Mouse (Mus musculus): ENCODE measurements around the gene Dnah11. TPM values are rescaled to one million over a fixed set of nuclear protein-coding genes. Genes with fewer than 3 reads are reported as not detected.
"Not testable (repeated sequence)": the region's sequence is repeated elsewhere in the genome, so short reads cannot be mapped to it uniquely, and the experiment has no call there.

Dnah11 gene
- polyA plus RNA-seq, 1 experiment from 2014 or later, result 0.34 TPM

DNA sequence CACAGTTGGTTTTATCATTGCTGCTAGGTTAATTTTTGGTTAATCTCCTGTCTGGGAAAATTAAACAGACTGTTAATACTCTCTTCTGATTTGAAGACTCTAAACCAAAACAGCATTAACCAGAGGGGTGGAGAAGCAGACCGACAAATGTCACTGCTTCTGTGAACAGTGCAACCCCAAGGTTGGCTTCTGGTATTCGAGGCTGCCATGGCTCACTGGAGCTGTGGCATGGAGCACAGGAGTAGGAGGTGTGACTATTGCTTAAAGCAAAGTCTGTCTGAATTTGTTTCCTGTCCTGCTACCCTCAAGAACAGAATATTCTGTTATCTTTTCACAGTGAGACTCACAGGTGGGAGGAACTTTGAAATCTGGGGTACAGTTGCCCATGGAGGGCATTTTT lies 260.6 kb downstream of the Dnah11 start:
- Histone ChIP-seq H3K4me3 (ENCODE audit: low read depth, low read length) (no peak overlapping the region), H3K4me1 (ENCODE audit: insufficient read depth) (no peaks in the 10 kb centered on the region), H3K9ac (no peak overlapping the region), H3K27me3 (ENCODE audit: insufficient read depth, low read length) (no peaks in the 10 kb centered on the region), H3K27ac (ENCODE audit: low read depth) (no peak overlapping the region), H3K9me3 (ENCODE audit: low read depth, low read length) (no peaks in the 10 kb centered on the region), H3K36me3 (ENCODE audit: insufficient read depth) (no peaks in the 10 kb centered on the region), H3K4me2 (no peak overlapping the region)
- ATAC-seq (ENCODE audit: insufficient read depth) (no peak), DNase-seq (no peak)
- TF ChIP-seq CTCF (IDR thresholded peaks at IDR 0.05; ENCODE audit: low read depth), result no peak
- WGBS, result 59% methylated on average over 2 of the region's 2 CpGs

DNA sequence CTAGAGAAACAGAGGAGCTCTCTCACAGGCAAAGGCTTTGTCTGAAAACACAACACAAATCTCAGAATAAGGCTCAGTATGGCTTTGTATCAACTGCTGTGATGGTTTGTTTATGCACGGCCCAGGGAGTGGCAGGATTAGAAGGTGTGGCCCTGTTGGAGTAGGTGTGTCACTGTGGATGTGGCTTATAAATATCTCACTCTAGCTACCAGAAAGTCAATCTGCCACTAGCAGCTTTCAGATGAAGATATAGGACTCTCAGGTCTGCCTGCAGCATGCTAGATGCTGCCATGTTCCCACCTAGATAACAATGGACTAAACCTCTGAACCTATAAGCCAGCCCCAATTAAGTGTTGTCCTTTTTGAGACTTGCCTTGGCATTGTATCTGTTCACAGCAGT lies 266.8 kb downstream of the Dnah11 start:
- no peak overlapping the region for H3K4me3 ChIP-seq (ENCODE audit: low read depth, low read length)
- H3K27me3 ChIP-seq (ENCODE audit: insufficient read depth, low read length), result no peaks in the 10 kb centered on the region
- no peaks in the 10 kb centered on the region for H3K4me1 ChIP-seq (ENCODE audit: insufficient read depth)
- no peaks in the 10 kb centered on the region for H3K36me3 ChIP-seq (ENCODE audit: insufficient read depth)
- no peak overlapping the region for H3K4me2 ChIP-seq
- H3K9ac ChIP-seq, result no peak overlapping the region
- no peak for TF ChIP-seq CTCF (IDR thresholded peaks at IDR 0.05; ENCODE audit: low read depth)
- WGBS, result 74% methylated on average over 1 of the region's 1 CpGs
- ATAC-seq (ENCODE audit: insufficient read depth), result no peak
- H3K9me3 ChIP-seq (ENCODE audit: low read depth, low read length), result no peaks in the 10 kb centered on the region
- H3K27ac ChIP-seq (ENCODE audit: low read depth), result no peak overlapping the region
- DNase-seq, result no peak

DNA sequence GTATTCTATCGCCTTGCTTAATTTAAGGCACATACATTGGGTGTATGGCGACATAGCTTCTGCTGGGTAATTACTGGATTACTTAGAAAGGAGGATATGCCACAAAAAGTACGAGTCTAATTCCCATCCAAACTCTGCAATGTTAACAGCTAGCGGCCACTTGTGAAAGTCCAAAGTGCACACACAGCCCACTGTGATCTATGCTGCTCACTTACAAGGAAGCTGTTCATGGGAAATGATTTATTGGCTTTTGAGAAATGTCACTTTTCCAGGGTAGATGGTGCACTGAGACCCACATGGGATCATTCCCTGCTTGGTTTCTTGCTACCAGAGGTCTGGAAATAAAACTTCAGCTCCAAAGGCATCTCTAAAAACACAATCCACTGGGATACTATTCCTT lies 269.1 kb downstream of the Dnah11 start:
- Histone ChIP-seq H3K9ac (no peak overlapping the region), H3K4me1 (ENCODE audit: insufficient read depth) (no peaks in the 10 kb centered on the region), H3K27ac (ENCODE audit: low read depth) (no peak overlapping the region), H3K36me3 (ENCODE audit: insufficient read depth) (no peaks in the 10 kb centered on the region), H3K9me3 (ENCODE audit: low read depth, low read length) (no peaks in the 10 kb centered on the region), H3K4me3 (ENCODE audit: low read depth, low read length) (no peak overlapping the region), H3K27me3 (ENCODE audit: insufficient read depth, low read length) (no peaks in the 10 kb centered on the region), H3K4me2 (no peak overlapping the region)
- DNase-seq (no peak), ATAC-seq (ENCODE audit: insufficient read depth) (no peak)
- WGBS, result 86% methylated on average over 4 of the region's 4 CpGs
- no peak for TF ChIP-seq CTCF (IDR thresholded peaks at IDR 0.05; ENCODE audit: low read depth)

DNA sequence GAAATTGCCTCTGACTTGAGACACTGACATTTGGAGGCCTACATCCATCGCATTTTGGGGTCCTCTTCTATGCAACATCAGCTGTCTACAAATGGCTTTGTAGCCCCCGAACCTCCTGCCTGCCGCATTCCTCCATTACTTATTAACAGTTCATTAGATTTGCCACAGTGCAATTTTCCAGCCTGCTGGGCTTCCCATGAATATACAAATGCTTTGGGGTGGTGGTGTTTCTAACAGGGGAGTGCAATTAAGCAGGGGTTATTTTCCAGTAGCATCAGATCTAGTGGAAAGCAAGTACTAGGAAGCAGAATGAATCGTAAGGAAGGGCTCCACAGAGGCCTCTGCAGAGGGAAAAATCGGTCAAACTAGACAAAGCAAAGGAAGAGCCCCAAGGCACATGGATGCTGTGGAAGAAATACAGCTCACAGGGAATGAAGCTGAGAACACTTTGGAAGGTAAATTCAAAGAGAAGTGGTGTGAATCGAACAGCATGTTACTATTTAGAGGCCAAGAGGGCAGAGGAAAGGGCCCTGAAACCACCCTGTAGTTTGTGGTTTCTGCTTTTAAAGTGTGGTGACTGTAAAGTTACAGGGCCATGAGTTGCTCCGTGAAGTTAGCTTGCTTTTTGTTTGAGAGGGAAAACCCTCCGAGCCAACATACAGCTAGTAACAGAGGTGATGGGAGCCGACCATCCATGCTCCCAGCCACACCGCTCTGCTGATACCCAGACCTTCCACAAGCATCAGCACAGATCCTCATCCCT lies 282.8 kb downstream of the Dnah11 start:
- no peaks in the 10 kb centered on the region for H3K36me3 ChIP-seq (ENCODE audit: insufficient read depth)
- ATAC-seq (ENCODE audit: insufficient read depth), result no peak
- no peak for TF ChIP-seq CTCF (IDR thresholded peaks at IDR 0.05; ENCODE audit: low read depth)

DNA sequence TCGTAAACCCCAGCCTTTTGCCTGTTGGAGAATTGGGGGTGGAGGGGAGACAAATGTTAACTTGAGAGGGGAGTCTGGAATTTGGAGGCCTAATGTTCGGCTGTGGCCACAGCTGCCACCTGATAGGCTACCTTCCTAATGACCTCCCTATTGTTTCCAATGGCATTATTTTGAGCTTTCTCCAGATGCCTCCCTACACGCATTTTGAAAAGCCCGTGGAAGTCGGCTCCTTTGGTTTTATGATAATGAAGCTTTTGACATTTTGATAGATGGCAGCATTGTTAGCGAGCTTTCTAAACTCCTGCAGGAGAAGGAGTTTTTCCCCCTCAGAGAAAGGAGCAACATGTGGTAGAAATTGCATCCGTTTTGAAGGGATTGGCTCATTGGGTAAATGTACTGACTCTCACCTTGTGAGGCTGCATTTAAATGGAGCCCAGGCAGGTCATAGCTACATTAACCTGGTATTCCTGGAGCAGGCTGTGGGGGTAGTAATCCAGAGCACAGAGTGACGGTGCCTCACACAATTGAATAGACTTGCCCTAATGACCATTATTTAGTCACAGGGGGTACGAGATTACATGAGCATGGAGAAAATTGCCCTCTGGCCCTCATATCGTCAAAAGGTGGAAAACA lies 284.1 kb downstream of the Dnah11 start:
- Histone ChIP-seq H3K27ac (ENCODE audit: low read depth) (no peak overlapping the region), H3K4me3 (ENCODE audit: low read depth, low read length) (no peak overlapping the region), H3K36me3 (ENCODE audit: insufficient read depth) (no peaks in the 10 kb centered on the region), H3K4me1 (ENCODE audit: insufficient read depth) (no peaks in the 10 kb centered on the region), H3K9ac (no peak overlapping the region), H3K27me3 (ENCODE audit: insufficient read depth, low read length) (no peaks in the 10 kb centered on the region), H3K4me2 (no peak overlapping the region), H3K9me3 (ENCODE audit: low read depth, low read length) (no peaks in the 10 kb centered on the region)
- 34% methylated on average over 10 of the region's 10 CpGs for WGBS
- peak; percentile 17 for DNase-seq
- TF ChIP-seq CTCF (IDR thresholded peaks at IDR 0.05; ENCODE audit: low read depth), result no peak
- ATAC-seq (ENCODE audit: insufficient read depth), result no peak

More for the DNA sequence above, 282.8 kb downstream of the Dnah11 start:
- Histone ChIP-seq H3K27ac (ENCODE audit: low read depth) (no peak overlapping the region), H3K9ac (no peak overlapping the region), H3K4me2 (no peak overlapping the region), H3K9me3 (ENCODE audit: low read depth, low read length) (no peaks in the 10 kb centered on the region), H3K4me1 (ENCODE audit: insufficient read depth) (no peaks in the 10 kb centered on the region), H3K27me3 (ENCODE audit: insufficient read depth, low read length) (no peaks in the 10 kb centered on the region), H3K4me3 (ENCODE audit: low read depth, low read length) (no peak overlapping the region)
- 57% methylated on average over 10 of the region's 10 CpGs for WGBS
- DNase-seq, result no peak

DNA sequence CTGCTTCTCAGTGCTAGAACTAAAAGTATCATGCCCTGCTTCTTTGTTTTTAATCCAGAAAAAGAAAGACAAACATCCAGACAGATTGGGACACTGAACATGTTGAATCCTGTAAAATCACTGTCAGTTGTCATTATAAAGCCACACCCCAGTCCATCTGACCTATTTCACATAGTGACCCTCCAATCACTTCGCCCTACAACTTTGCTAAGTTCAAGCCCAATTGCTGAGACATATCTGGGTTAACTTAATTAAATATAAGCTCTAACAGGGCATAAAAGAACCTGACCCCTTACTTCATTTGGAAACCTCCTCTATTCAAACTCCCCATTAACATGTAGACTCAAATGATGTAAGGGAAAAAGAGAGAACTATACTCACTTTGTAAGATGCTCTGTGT lies 287.4 kb downstream of the Dnah11 start:
- H3K4me2 ChIP-seq, result no peak overlapping the region
- no peak overlapping the region for H3K27ac ChIP-seq (ENCODE audit: low read depth)
- H3K27me3 ChIP-seq (ENCODE audit: insufficient read depth, low read length), result no peaks in the 10 kb centered on the region
- no peak overlapping the region for H3K4me3 ChIP-seq (ENCODE audit: low read depth, low read length)
- no peaks in the 10 kb centered on the region for H3K9me3 ChIP-seq (ENCODE audit: low read depth, low read length)
- no peak for TF ChIP-seq CTCF (IDR thresholded peaks at IDR 0.05; ENCODE audit: low read depth)
- H3K36me3 ChIP-seq (ENCODE audit: insufficient read depth), result no peaks in the 10 kb centered on the region
- no peak overlapping the region for H3K9ac ChIP-seq
- no peaks in the 10 kb centered on the region for H3K4me1 ChIP-seq (ENCODE audit: insufficient read depth)
- 81% methylated on average over 1 of the region's 1 CpGs for WGBS
- ATAC-seq (ENCODE audit: insufficient read depth), result no peak
- no peak for DNase-seq

DNA sequence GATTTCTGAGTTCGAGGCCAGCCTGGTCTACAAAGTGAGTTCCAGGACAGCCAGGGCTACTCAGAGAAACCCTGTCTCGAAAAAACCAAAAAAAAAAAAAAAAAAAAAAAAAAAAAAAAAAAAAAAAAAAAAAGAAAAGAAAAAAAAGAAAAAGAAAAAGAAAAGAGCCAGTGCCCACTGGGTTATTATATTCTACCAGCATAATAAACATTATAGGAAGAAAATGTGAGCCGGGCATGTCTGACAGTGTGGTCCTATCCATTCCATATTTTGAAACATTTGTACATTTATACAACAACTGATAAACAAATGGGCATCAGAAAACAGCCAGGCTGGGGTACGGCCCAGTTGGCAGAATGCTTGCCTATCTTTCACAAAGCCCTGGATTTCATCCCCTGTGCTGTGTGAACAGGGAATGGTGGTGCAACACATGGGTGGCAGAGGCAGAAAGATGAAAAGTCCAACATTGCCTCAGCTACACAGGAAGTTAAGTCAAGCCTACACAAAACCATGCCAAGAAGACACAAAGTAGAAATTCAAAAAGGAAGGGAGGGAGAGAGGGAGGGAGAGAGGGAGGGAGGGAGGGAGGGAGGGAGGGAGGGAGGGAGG lies 293.5 kb downstream of the Dnah11 start:
- H3K4me3 ChIP-seq (ENCODE audit: low read depth, low read length); H3K9ac ChIP-seq; H3K4me2 ChIP-seq; ATAC-seq (ENCODE audit: insufficient read depth); H3K27me3 ChIP-seq (ENCODE audit: insufficient read depth, low read length); H3K9me3 ChIP-seq (ENCODE audit: low read depth, low read length); H3K36me3 ChIP-seq (ENCODE audit: insufficient read depth); DNase-seq; H3K27ac ChIP-seq (ENCODE audit: low read depth); H3K4me1 ChIP-seq (ENCODE audit: insufficient read depth): not testable (repeated sequence)
- WGBS, result 75% methylated on average over 4 of the region's 4 CpGs

Data from lung, embryonic 14.5 days (tissue).